Mouse (Mus musculus): ENCODE measurements at regions not wholly inside any gene's neighbourhood (a gene's known extent, or its start where the extent isn't known, plus 50 kb on each side); places are given as distances from the start of the nearest gene placed in this dataset.
"Not testable (repeated sequence)": the region's sequence is repeated elsewhere in the genome, so short reads cannot be mapped to it uniquely, and the experiment has no call there.

GRCm38 (mm10) chr17:13492649-13493277 is 138.4 kb downstream of the Tcp10c start:
- not testable (repeated sequence) for DNase-seq

GRCm38 (mm10) chr17:13493866-13494265 is 139.5 kb downstream of the Tcp10c start:
- DNase-seq: not testable (repeated sequence)

- not testable (repeated sequence) for DNase-seq
Measured at GRCm38 (mm10) chr17:13494475-13494874, 140.1 kb downstream of the Tcp10c start.

GRCm38 (mm10) chr17:13504365-13504764 is 150.0 kb downstream of the Tcp10c start:
- not testable (repeated sequence) for DNase-seq

- DNase-seq: not testable (repeated sequence)
Measured at GRCm38 (mm10) chr17:13504827-13505268, 150.5 kb downstream of the Tcp10c start.

GRCm38 (mm10) chr17:13507397-13508063 is 153.2 kb downstream of the Tcp10c start:
- not testable (repeated sequence) for DNase-seq

- not testable (repeated sequence) for DNase-seq
Measured at GRCm38 (mm10) chr17:13519409-13520201, 165.2 kb downstream of the Tcp10c start.

GRCm38 (mm10) chr17:13532579-13532978 is 178.2 kb downstream of the Tcp10c start:
- not testable (repeated sequence) for DNase-seq

GRCm38 (mm10) chr17:13540446-13541241 is 186.3 kb downstream of the Tcp10c start:
- DNase-seq: no peak

- no peak for DNase-seq
Measured at GRCm38 (mm10) chr17:13541249-13541648, 186.9 kb downstream of the Tcp10c start.

GRCm38 (mm10) chr17:13542261-13542660 is 187.9 kb downstream of the Tcp10c start:
- DNase-seq: no peak

- DNase-seq: no peak
Measured at GRCm38 (mm10) chr17:13542856-13543255, 188.5 kb downstream of the Tcp10c start.

GRCm38 (mm10) chr17:13544036-13544795 is 189.8 kb downstream of the Tcp10c start:
- no peak for DNase-seq

GRCm38 (mm10) chr17:13546249-13546648 is 191.9 kb downstream of the Tcp10c start:
- DNase-seq: no peak

GRCm38 (mm10) chr17:13546669-13547085 is 192.3 kb downstream of the Tcp10c start:
- DNase-seq: no peak

GRCm38 (mm10) chr17:13547657-13548360 is 193.4 kb downstream of the Tcp10c start:
- no peak for DNase-seq

GRCm38 (mm10) chr17:13549975-13550895 is 195.9 kb downstream of the Tcp10c start:
- no peak for DNase-seq

GRCm38 (mm10) chr17:13550896-13551267 is 196.5 kb downstream of the Tcp10c start:
- not testable (repeated sequence) for DNase-seq

- not testable (repeated sequence) for DNase-seq
Measured at GRCm38 (mm10) chr17:13551693-13552404, 197.5 kb downstream of the Tcp10c start.

Data from cerebellum, adult 11 months (tissue).